Mouse (Mus musculus) bone marrow, adult 2 months (tissue): ENCODE results near the gene Fam189b.

Experiments used
- CTCF ChIP-seq: fragments of 200-500 bp; IDR thresholded peaks from 2 replicates; pipeline ENCODE4 v1.5.1; 2011; ENCODE audit warnings: low read length, control low read depth; ENCODE audit not compliant: control insufficient read depth, insufficient read depth
- POLR2A ChIP-seq: fragments of 200-500 bp; IDR thresholded peaks from 2 replicates; pipeline ENCODE4 v1.6.1; 2011; ENCODE audit warnings: low read depth, mild to moderate bottlenecking, control low read depth, low read length, borderline replicate concordance; ENCODE audit not compliant: control insufficient read depth

GRCm38 (mm10) chr3:89215853-89216252 lies 32.9 kb downstream of the Fam189b start:
- no peak for TF ChIP-seq POLR2A
- TF ChIP-seq CTCF, result peak; percentile 91
